Mouse (Mus musculus) heart, embryonic 15.5 days (tissue): ENCODE measurements at regions not wholly inside any gene's neighbourhood (a gene's known extent, or its start where the extent isn't known, plus 50 kb on each side); places are given as distances from the start of the nearest gene placed in this dataset.

ENCODE experiments used
- ATAC-seq: fragments of 200-750 bp; cut with Nextera tagmentation; replicated peaks from 2 replicates; pipeline ENCODE4 v1.8.0; 2017; ENCODE audit warnings: low read depth, moderate TSS enrichment; ENCODE audit not compliant: insufficient number of reproducible peaks, insufficient read depth, low FRiP score
- H3K27ac ChIP-seq: fragments of 300-500 bp; sonication (generic); 2 replicates; pipeline ENCODE4 v1.5.1; 2015; ENCODE audit warnings: mild to moderate bottlenecking, inconsistent platforms
- H3K27me3 ChIP-seq: fragments of 300-500 bp; sonication (generic); 2 replicates; pipeline ENCODE4 v1.6.1; 2015; ENCODE audit warnings: inconsistent platforms
- H3K36me3 ChIP-seq: fragments of 300-500 bp; sonication (generic); 2 replicates; pipeline ENCODE4 v1.6.1; 2015; ENCODE audit warnings: mild to moderate bottlenecking, inconsistent platforms
- H3K4me1 ChIP-seq: fragments of 300-500 bp; sonication (generic); replicated peaks from 2 replicates; pipeline ENCODE4 v1.6.1; 2015; ENCODE audit warnings: inconsistent platforms
- H3K4me2 ChIP-seq: fragments of 300-500 bp; sonication (generic); 2 replicates; pipeline ENCODE4 v1.6.1; 2015; ENCODE audit warnings: inconsistent platforms, mild to moderate bottlenecking, moderate library complexity
- H3K4me3 ChIP-seq: fragments of 300-500 bp; sonication (generic); 2 replicates; pipeline ENCODE4 v1.5.1; 2015; ENCODE audit warnings: mild to moderate bottlenecking, inconsistent platforms
- H3K9ac ChIP-seq: fragments of 300-500 bp; sonication (generic); 2 replicates; pipeline ENCODE4 v1.6.1; 2015; ENCODE audit warnings: mild to moderate bottlenecking, inconsistent platforms
- H3K9me3 ChIP-seq: fragments of 300-500 bp; sonication (generic); replicated peaks from 2 replicates; pipeline ENCODE4 v1.6.1; 2016; ENCODE audit warnings: inconsistent platforms
- WGBS: fragments of 180-500 bp; shearing (Covaris S2); methylation state at CpG from one replicate; pipeline ENCODE4 v1.1.7; 2015; ENCODE audit warnings: mixed read lengths; 5-methylcytosine and 5-hydroxymethylcytosine counted together

GRCm38 (mm10) chr5:133131042-133131441, 587.9 kb upstream of the Auts2 start:
- Histone ChIP-seq H3K27me3 (no peaks in the 10 kb centered on the region), H3K4me3 (no peak overlapping the region), H3K36me3 (no peaks in the 10 kb centered on the region), H3K27ac (no peak overlapping the region), H3K4me2 (no peak overlapping the region), H3K9me3 (no peaks in the 10 kb centered on the region), H3K9ac (no peak overlapping the region), H3K4me1 (no peaks in the 10 kb centered on the region)
- WGBS = 89% methylated on average over 2 of the region's 2 CpGs
- no peak for ATAC-seq

- ATAC-seq = no peak
- H3K36me3 ChIP-seq = no peaks in the 10 kb centered on the region
- no peak overlapping the region for H3K4me2 ChIP-seq
- no peaks in the 10 kb centered on the region for H3K9me3 ChIP-seq
- 74% methylated on average over 6 of the region's 6 CpGs for WGBS
- no peak overlapping the region for H3K4me3 ChIP-seq
- H3K27ac ChIP-seq = no peak overlapping the region
- H3K9ac ChIP-seq = no peak overlapping the region
- no peaks in the 10 kb centered on the region for H3K4me1 ChIP-seq
- no peaks in the 10 kb centered on the region for H3K27me3 ChIP-seq
These were observed 587.2 kb upstream of the Auts2 start for GRCm38 (mm10) chr5:133130316-133130715.

GRCm38 (mm10) chr5:133124223-133124622, 581.1 kb upstream of the Auts2 start:
- Histone ChIP-seq H3K9ac (no peak overlapping the region), H3K4me2 (no peak overlapping the region), H3K4me3 (no peak overlapping the region), H3K4me1 (no peaks in the 10 kb centered on the region), H3K36me3 (no peaks in the 10 kb centered on the region), H3K27me3 (no peaks in the 10 kb centered on the region), H3K9me3 (no peaks in the 10 kb centered on the region), H3K27ac (no peak overlapping the region)
- no peak for ATAC-seq
- WGBS = 74% methylated on average over 2 of the region's 2 CpGs

DNA sequence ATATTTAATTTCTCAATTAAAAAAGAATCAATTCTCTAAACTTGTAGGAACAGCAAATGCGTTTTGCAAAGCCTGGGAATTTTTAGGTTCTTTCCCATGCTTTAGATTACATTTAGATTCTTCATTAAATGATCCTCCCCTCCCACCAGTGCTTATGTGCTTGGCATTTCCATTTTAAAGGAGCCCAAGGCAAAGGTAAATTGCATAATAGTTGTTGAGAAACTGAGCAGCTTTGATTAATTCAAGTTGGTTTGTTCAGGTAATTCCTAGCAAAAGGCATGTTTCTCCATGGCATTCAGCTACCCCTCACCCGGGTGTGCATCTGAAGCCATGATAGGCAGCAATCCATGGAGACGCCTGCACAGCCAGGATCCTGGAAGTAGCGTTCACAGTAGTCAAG, 570.8 kb upstream of the Auts2 start:
- H3K4me2 ChIP-seq = no peak overlapping the region
- H3K27me3 ChIP-seq = no peaks in the 10 kb centered on the region
- H3K4me3 ChIP-seq = no peak overlapping the region
- H3K4me1 ChIP-seq = no peaks in the 10 kb centered on the region
- H3K9me3 ChIP-seq = no peaks in the 10 kb centered on the region
- ATAC-seq = no peak
- no peak overlapping the region for H3K27ac ChIP-seq
- WGBS = 84% methylated on average over 4 of the region's 4 CpGs
- H3K9ac ChIP-seq = no peak overlapping the region
- no peaks in the 10 kb centered on the region for H3K36me3 ChIP-seq

- no peak for ATAC-seq
- 91% methylated on average over 2 of the region's 2 CpGs for WGBS
These were observed 570.0 kb upstream of the Auts2 start for GRCm38 (mm10) chr5:133113183-133113582.

DNA sequence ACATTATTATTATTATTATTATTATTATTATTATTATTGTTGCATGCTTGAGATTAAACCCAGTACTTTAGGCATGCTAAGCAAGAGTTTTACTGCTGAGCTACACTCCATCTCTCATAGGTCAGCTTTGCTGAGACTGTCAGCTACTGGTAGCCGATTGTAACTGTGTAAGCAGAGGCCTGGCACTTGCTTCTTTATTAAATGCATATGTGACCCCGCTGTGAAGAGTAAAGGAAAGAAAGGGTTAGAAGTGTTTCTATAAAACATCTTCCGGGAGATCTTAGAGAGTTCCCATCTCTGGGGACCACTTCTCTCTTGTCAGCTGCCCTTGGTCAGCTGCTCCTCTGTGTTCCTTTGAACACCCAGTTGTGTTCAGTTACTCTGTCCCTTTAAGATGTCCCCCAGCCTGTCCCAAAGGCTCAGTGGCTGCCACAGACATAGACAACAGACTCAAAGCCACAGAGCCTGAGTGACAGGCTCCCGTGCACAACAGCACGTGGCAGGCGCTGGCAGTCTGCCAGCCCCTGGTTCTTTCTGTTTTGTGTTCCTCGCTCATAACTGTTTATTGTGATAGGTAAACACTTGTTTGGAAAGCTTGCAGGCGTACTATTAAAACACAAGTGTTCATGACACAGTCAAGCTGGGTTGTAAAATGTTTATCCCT, 563.7 kb upstream of the Auts2 start:
- Histone ChIP-seq H3K27ac (no peak overlapping the region), H3K4me1 (peaks cover 3% of the 10 kb centered on the region; the same call in 1 of the 2 replicates), H3K9me3 (no peaks in the 10 kb centered on the region), H3K4me3 (no peak overlapping the region), H3K9ac (no peak overlapping the region), H3K27me3 (no peaks in the 10 kb centered on the region), H3K36me3 (no peaks in the 10 kb centered on the region), H3K4me2 (peak overlapping the region; percentile 23; the same call in 1 of the 2 replicates)
- ATAC-seq = no peak
- 28% methylated on average over 8 of the region's 8 CpGs for WGBS

More at GRCm38 (mm10) chr5:133113183-133113582, 570.0 kb upstream of the Auts2 start:
- H3K9ac ChIP-seq = no peak overlapping the region
- no peaks in the 10 kb centered on the region for H3K4me1 ChIP-seq
- H3K27ac ChIP-seq = no peak overlapping the region
- H3K27me3 ChIP-seq = no peaks in the 10 kb centered on the region
- no peak overlapping the region for H3K4me2 ChIP-seq
- H3K36me3 ChIP-seq = no peaks in the 10 kb centered on the region
- no peaks in the 10 kb centered on the region for H3K9me3 ChIP-seq
- no peak overlapping the region for H3K4me3 ChIP-seq

DNA sequence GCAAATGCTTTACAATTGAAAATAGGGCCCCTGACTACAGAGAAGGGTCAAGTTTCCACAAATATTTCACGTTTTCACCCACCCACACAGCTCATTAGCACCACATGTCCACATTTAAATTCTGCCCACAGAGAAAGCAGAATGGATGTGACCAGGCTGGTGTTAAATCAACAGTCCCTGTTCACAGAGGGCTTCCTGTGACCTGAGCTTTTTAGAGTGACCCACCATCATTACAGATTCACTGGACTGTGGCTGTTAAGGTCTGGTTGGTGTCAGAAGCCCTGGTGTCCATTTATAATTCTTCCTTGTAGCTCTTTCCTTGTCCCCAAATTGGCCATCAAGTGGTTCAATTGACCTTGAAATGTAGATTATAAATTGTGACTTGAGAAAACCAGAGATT, 553.2 kb upstream of the Auts2 start:
- no peak for ATAC-seq
- H3K9ac ChIP-seq = no peak overlapping the region
- WGBS = 60% methylated on average over 1 of the region's 1 CpGs

DNA sequence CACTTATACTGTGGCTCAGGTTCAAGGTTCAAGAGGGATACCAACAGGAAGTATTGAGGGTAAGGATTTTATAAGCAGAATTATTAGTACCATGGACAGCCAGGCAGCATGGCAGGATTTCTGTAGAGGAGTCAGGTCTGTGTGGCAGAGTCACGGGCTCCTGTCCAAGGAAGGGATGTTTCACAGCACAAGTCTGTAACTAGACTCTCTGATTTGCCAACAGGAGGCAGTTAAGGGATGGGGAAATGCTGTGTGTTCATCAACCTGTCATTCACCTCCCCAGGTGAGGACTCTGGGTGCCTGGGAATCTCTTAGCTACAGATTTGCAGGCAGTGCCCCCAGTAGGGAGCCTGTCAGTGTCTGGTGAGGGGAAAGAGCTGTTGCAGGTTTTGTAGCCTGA, 541.7 kb upstream of the Auts2 start:
- Histone ChIP-seq H3K9me3 (no peaks in the 10 kb centered on the region), H3K27me3 (no peaks in the 10 kb centered on the region), H3K4me1 (no peaks in the 10 kb centered on the region), H3K36me3 (no peaks in the 10 kb centered on the region), H3K27ac (no peak overlapping the region), H3K9ac (no peak overlapping the region), H3K4me3 (no peak overlapping the region), H3K4me2 (no peak overlapping the region)
- 63% methylated on average over 1 of the region's 1 CpGs for WGBS
- ATAC-seq = no peak

More for the DNA sequence above, 553.2 kb upstream of the Auts2 start:
- Histone ChIP-seq H3K27me3 (no peaks in the 10 kb centered on the region), H3K4me3 (no peak overlapping the region), H3K9me3 (no peaks in the 10 kb centered on the region), H3K27ac (no peak overlapping the region), H3K4me1 (no peaks in the 10 kb centered on the region), H3K36me3 (no peaks in the 10 kb centered on the region), H3K4me2 (no peak overlapping the region)

DNA sequence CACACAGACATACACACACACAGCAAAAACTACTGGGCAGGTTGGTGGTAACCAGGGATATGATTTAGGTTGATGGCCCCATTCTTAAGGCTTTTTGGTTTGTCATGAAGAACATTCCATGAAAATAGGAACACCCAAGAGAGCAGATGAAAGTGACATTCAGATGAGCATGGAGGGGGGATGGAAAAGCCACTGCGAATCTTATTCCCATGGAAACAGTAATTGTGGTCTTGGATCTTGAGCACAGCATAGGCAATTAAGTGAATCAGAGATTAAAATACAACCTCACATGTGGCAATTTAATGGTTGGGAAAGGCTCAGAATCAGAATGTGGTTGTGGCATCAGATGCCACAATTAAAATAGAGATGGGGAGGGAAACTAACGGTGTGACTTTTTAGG, 537.6 kb upstream of the Auts2 start:
- Histone ChIP-seq H3K36me3 (no peaks in the 10 kb centered on the region), H3K9ac (no peak overlapping the region), H3K27me3 (no peaks in the 10 kb centered on the region), H3K4me1 (no peaks in the 10 kb centered on the region), H3K27ac (no peak overlapping the region), H3K4me3 (no peak overlapping the region), H3K4me2 (no peak overlapping the region), H3K9me3 (no peaks in the 10 kb centered on the region)
- 88% methylated on average over 2 of the region's 2 CpGs for WGBS
- ATAC-seq = no peak

- WGBS = 66% methylated on average over 3 of the region's 3 CpGs
- no peak overlapping the region for H3K27ac ChIP-seq
- no peak overlapping the region for H3K9ac ChIP-seq
- no peaks in the 10 kb centered on the region for H3K9me3 ChIP-seq
- no peaks in the 10 kb centered on the region for H3K4me1 ChIP-seq
- no peak overlapping the region for H3K4me2 ChIP-seq
- no peaks in the 10 kb centered on the region for H3K36me3 ChIP-seq
- ATAC-seq = no peak
- H3K4me3 ChIP-seq = no peak overlapping the region
- H3K27me3 ChIP-seq = no peaks in the 10 kb centered on the region
These were observed 535.8 kb upstream of the Auts2 start for GRCm38 (mm10) chr5:133078916-133079315.

- H3K9me3 ChIP-seq = no peaks in the 10 kb centered on the region
- ATAC-seq = no peak
- H3K27ac ChIP-seq = no peak overlapping the region
- no peak overlapping the region for H3K4me3 ChIP-seq
- 70% methylated on average over 4 of the region's 4 CpGs for WGBS
- H3K4me1 ChIP-seq = no peaks in the 10 kb centered on the region
- H3K9ac ChIP-seq = no peak overlapping the region
- no peaks in the 10 kb centered on the region for H3K27me3 ChIP-seq
- no peak overlapping the region for H3K4me2 ChIP-seq
- no peaks in the 10 kb centered on the region for H3K36me3 ChIP-seq
These were observed 535.2 kb upstream of the Auts2 start for GRCm38 (mm10) chr5:133078390-133078789.

DNA sequence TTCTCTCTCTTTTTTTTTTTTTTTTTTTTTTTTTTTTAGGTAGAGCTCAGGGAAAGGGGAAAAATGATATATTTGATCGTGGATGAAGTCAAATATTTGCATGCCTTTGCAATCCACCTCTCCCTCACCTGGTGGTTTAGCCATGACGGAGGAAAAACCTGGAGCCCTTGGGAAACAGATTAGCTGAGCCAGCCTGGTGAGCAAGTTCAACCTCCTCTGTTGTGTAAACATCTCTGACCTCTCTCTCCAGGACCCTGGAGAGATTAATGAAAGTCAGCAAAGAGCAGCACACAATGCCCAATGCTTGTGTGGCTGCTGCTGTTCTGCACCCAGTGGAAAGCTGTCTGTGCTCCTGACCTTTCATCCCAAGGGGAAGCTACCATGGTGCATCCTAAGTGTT, 530.2 kb upstream of the Auts2 start:
- H3K4me1 ChIP-seq = no peaks in the 10 kb centered on the region
- H3K27me3 ChIP-seq = no peaks in the 10 kb centered on the region
- WGBS = 49% methylated on average over 2 of the region's 2 CpGs
- H3K9ac ChIP-seq = no peak overlapping the region
- H3K27ac ChIP-seq = no peak overlapping the region
- ATAC-seq = no peak
- H3K4me3 ChIP-seq = no peak overlapping the region
- H3K4me2 ChIP-seq = no peak overlapping the region
- H3K36me3 ChIP-seq = no peaks in the 10 kb centered on the region
- H3K9me3 ChIP-seq = no peaks in the 10 kb centered on the region
